Mouse (Mus musculus) layer of hippocampus, adult 18-20 months (tissue): Measurements from ENCODE around the gene Faf2. TPM values are rescaled to one million over a fixed set of nuclear protein-coding genes. Genes with fewer than 3 reads are reported as not detected.
"Not testable (repeated sequence)": the region's sequence is repeated elsewhere in the genome, so short reads cannot be mapped to it uniquely, and the experiment has no call there.

Experiments
- DNase-seq, 2 experiments: peaks; one replicate each; pipeline ENCODE4 v3.0.0; 2022; ENCODE audit warnings: low spot score in 2 of 2
- total RNA-seq, 2 experiments: library from RNA; stranded (reverse); gene quantifications; 2 replicates each; pipeline ENCODE4 v1.2.3; 2021

Gene Faf2
- total RNA-seq, 2 experiments from 2014 or later: 52.8 to 56.7 TPM

GRCm38 (mm10) chr13:54605426-54605825 is 16.2 kb upstream of the Faf2 start:
- DNase-seq: no peak

GRCm38 (mm10) chr13:54607204-54607603 is 14.4 kb upstream of the Faf2 start:
- no peak for DNase-seq

- no peak for DNase-seq
These were observed 13.6 kb upstream of the Faf2 start for GRCm38 (mm10) chr13:54608002-54608401.

- DNase-seq: peak in 1 of 2 experiments; percentile 44
These were observed 12.9 kb upstream of the Faf2 start for GRCm38 (mm10) chr13:54608666-54609065.

- no peak for DNase-seq
These were observed 12.3 kb upstream of the Faf2 start for GRCm38 (mm10) chr13:54609301-54609700.

- peak in 1 of 2 experiments; percentile 40 for DNase-seq
These were observed 11.0 kb upstream of the Faf2 start for GRCm38 (mm10) chr13:54610613-54610971.

GRCm38 (mm10) chr13:54610972-54611754 is 10.4 kb upstream of the Faf2 start, which contains the start of gene Cltb:
Cltb (minus strand) TSS chr13:54611344.
- DNase-seq: peak; percentile 87 to 90

GRCm38 (mm10) chr13:54613141-54613540 is 8.4 kb upstream of the Faf2 start:
- DNase-seq: not testable (repeated sequence)

- DNase-seq: no peak
These were observed 5.3 kb upstream of the Faf2 start for GRCm38 (mm10) chr13:54616307-54616706.

GRCm38 (mm10) chr13:54616998-54617397 is 4.6 kb upstream of the Faf2 start:
- DNase-seq: no peak

GRCm38 (mm10) chr13:54621960-54622521 is 457 bp downstream of the Faf2 start:
- no peak for DNase-seq

- DNase-seq: no peak
These were observed 7.5 kb downstream of the Faf2 start for GRCm38 (mm10) chr13:54629128-54629527.

GRCm38 (mm10) chr13:54632731-54633277 is 11.2 kb downstream of the Faf2 start:
- DNase-seq: no peak

- no peak for DNase-seq
These were observed 13.4 kb downstream of the Faf2 start for GRCm38 (mm10) chr13:54635011-54635410.

- no peak for DNase-seq
These were observed 28.9 kb downstream of the Faf2 start for GRCm38 (mm10) chr13:54650461-54650860.

GRCm38 (mm10) chr13:54660877-54661276 is 39.3 kb downstream of the Faf2 start:
- no peak for DNase-seq

GRCm38 (mm10) chr13:54661358-54661757 is 39.8 kb downstream of the Faf2 start:
- DNase-seq: no peak

- no peak for DNase-seq
These were observed 42.4 kb downstream of the Faf2 start for GRCm38 (mm10) chr13:54663999-54664398.

GRCm38 (mm10) chr13:54664509-54664908 is 42.9 kb downstream of the Faf2 start:
- no peak for DNase-seq

- no peak for DNase-seq
These were observed 43.5 kb downstream of the Faf2 start for GRCm38 (mm10) chr13:54665062-54665461.

GRCm38 (mm10) chr13:54670491-54670890 is 48.9 kb downstream of the Faf2 start:
- DNase-seq: no peak

- no peak for DNase-seq
These were observed 54.5 kb downstream of the Faf2 start for GRCm38 (mm10) chr13:54675895-54676590.
